Mouse (Mus musculus): ENCODE data around the gene Otud7b. TPM values are rescaled to one million over a fixed set of nuclear protein-coding genes. Genes with fewer than 3 reads are reported as not detected.

The Otud7b gene
- polyA plus RNA-seq, 1 experiment from 2014 or later = 6.1 TPM

- Histone ChIP-seq H3K4me3 (replicated peaks; ENCODE audit: low read depth, low read length) (peak within 1 kb of the TSS; percentile 32), H3K4me2 (ENCODE audit: low read length) (peak within 1 kb of the TSS; percentile 78), H3K27me3 (ENCODE audit: control insufficient read depth, insufficient read depth, low read length) (no peaks in the 10 kb centered on the region), H3K27ac (replicated peaks; ENCODE audit: low read depth, low read length) (peak within 1 kb of the TSS; percentile 53), H3K9me3 (ENCODE audit: control insufficient read depth, low read length) (no peaks in the 10 kb centered on the region), H3K9ac (replicated peaks; ENCODE audit: low read length) (peak within 1 kb of the TSS; percentile 50), H3K4me1 (ENCODE audit: control insufficient read depth, insufficient read depth, low read length) (peaks cover 10% of the 10 kb centered on the region), H3K36me3 (ENCODE audit: control insufficient read depth, insufficient read depth, low read length) (no peaks in the 10 kb centered on the region)
- DNase-seq = peak; percentile 47
- 7% methylated on average over 16 of the region's 16 CpGs for WGBS
- ATAC-seq (ENCODE audit: low FRiP score, low TSS enrichment) = peak; percentile 19; the same call in 1 of the 2 replicates
Measured at GRCm38 (mm10) chr3:96161869-96162840, 57.8 kb downstream of the Otud7b start, which contains the start of gene Mtmr11. Gene Mtmr11, plus strand, starts transcription at chr3:96162004.

- DNase-seq = no peak
- no peak for ATAC-seq (ENCODE audit: low FRiP score, low TSS enrichment)
- no peaks in the 10 kb centered on the region for H3K27me3 ChIP-seq (ENCODE audit: control insufficient read depth, insufficient read depth, low read length)
- no peak overlapping the region for H3K4me2 ChIP-seq (ENCODE audit: low read length)
- WGBS = 90% methylated on average over 6 of the region's 6 CpGs
- no peak overlapping the region for H3K27ac ChIP-seq (replicated peaks; ENCODE audit: low read depth, low read length)
- H3K9ac ChIP-seq (replicated peaks; ENCODE audit: low read length) = no peak overlapping the region
- no peaks in the 10 kb centered on the region for H3K36me3 ChIP-seq (ENCODE audit: control insufficient read depth, insufficient read depth, low read length)
- peaks cover 10% of the 10 kb centered on the region for H3K4me1 ChIP-seq (ENCODE audit: control insufficient read depth, insufficient read depth, low read length)
- no peak overlapping the region for H3K4me3 ChIP-seq (replicated peaks; ENCODE audit: low read depth, low read length)
- H3K9me3 ChIP-seq (ENCODE audit: control insufficient read depth, low read length) = no peaks in the 10 kb centered on the region
Measured at GRCm38 (mm10) chr3:96163040-96163439, 58.7 kb downstream of the Otud7b start.

GRCm38 (mm10) chr3:96168466-96169158, 64.3 kb downstream of the Otud7b start:
- Histone ChIP-seq H3K4me2 (ENCODE audit: low read length) (no peak overlapping the region), H3K9me3 (ENCODE audit: control insufficient read depth, low read length) (no peaks in the 10 kb centered on the region), H3K27me3 (ENCODE audit: control insufficient read depth, insufficient read depth, low read length) (no peaks in the 10 kb centered on the region), H3K4me1 (ENCODE audit: control insufficient read depth, insufficient read depth, low read length) (peaks cover 18% of the 10 kb centered on the region), H3K36me3 (ENCODE audit: control insufficient read depth, insufficient read depth, low read length) (no peaks in the 10 kb centered on the region), H3K4me3 (replicated peaks; ENCODE audit: low read depth, low read length) (no peak overlapping the region), H3K9ac (replicated peaks; ENCODE audit: low read length) (no peak overlapping the region), H3K27ac (replicated peaks; ENCODE audit: low read depth, low read length) (no peak overlapping the region)
- ATAC-seq (ENCODE audit: low FRiP score, low TSS enrichment) (no peak), DNase-seq (no peak)
- 74% methylated on average over 12 of the region's 12 CpGs for WGBS

GRCm38 (mm10) chr3:96170276-96170675, 65.9 kb downstream of the Otud7b start:
- Histone ChIP-seq H3K9ac (replicated peaks; ENCODE audit: low read length) (no peak overlapping the region), H3K27me3 (ENCODE audit: control insufficient read depth, insufficient read depth, low read length) (no peaks in the 10 kb centered on the region), H3K4me1 (ENCODE audit: control insufficient read depth, insufficient read depth, low read length) (peaks cover 21% of the 10 kb centered on the region), H3K4me3 (replicated peaks; ENCODE audit: low read depth, low read length) (no peak overlapping the region), H3K27ac (replicated peaks; ENCODE audit: low read depth, low read length) (no peak overlapping the region), H3K4me2 (ENCODE audit: low read length) (no peak overlapping the region; the same call in 1 of the 2 replicates), H3K36me3 (ENCODE audit: control insufficient read depth, insufficient read depth, low read length) (peaks cover 15% of the 10 kb centered on the region), H3K9me3 (ENCODE audit: control insufficient read depth, low read length) (no peaks in the 10 kb centered on the region)
- 90% methylated on average over 4 of the region's 4 CpGs for WGBS
- ATAC-seq (ENCODE audit: low FRiP score, low TSS enrichment) = no peak
- DNase-seq = no peak

GRCm38 (mm10) chr3:96170976-96171545, 66.7 kb downstream of the Otud7b start:
- peaks cover 21% of the 10 kb centered on the region for H3K4me1 ChIP-seq (ENCODE audit: control insufficient read depth, insufficient read depth, low read length)
- H3K27ac ChIP-seq (replicated peaks; ENCODE audit: low read depth, low read length) = peak overlapping the region; percentile 96; the same call in 1 of the 2 replicates
- peaks cover 22% of the 10 kb centered on the region for H3K36me3 ChIP-seq (ENCODE audit: control insufficient read depth, insufficient read depth, low read length)
- no peaks in the 10 kb centered on the region for H3K27me3 ChIP-seq (ENCODE audit: control insufficient read depth, insufficient read depth, low read length)
- H3K4me2 ChIP-seq (ENCODE audit: low read length) = peak overlapping the region; percentile 94
- ATAC-seq (ENCODE audit: low FRiP score, low TSS enrichment) (no peak), DNase-seq (no peak)
- no peaks in the 10 kb centered on the region for H3K9me3 ChIP-seq (ENCODE audit: control insufficient read depth, low read length)
- peak overlapping the region; percentile 92 for H3K4me3 ChIP-seq (replicated peaks; ENCODE audit: low read depth, low read length)
- H3K9ac ChIP-seq (replicated peaks; ENCODE audit: low read length) = peak overlapping the region; percentile 76; the same call in 1 of the 2 replicates
- WGBS = 83% methylated on average over 10 of the region's 10 CpGs

GRCm38 (mm10) chr3:96171583-96172196, 67.4 kb downstream of the Otud7b start:
- Histone ChIP-seq H3K9ac (replicated peaks; ENCODE audit: low read length) (peak overlapping the region; percentile 76), H3K4me1 (ENCODE audit: control insufficient read depth, insufficient read depth, low read length) (peaks cover 21% of the 10 kb centered on the region), H3K9me3 (ENCODE audit: control insufficient read depth, low read length) (no peaks in the 10 kb centered on the region), H3K27me3 (ENCODE audit: control insufficient read depth, insufficient read depth, low read length) (no peaks in the 10 kb centered on the region), H3K36me3 (ENCODE audit: control insufficient read depth, insufficient read depth, low read length) (peaks cover 28% of the 10 kb centered on the region), H3K4me3 (replicated peaks; ENCODE audit: low read depth, low read length) (peak overlapping the region; percentile 92), H3K4me2 (ENCODE audit: low read length) (peak overlapping the region; percentile 94), H3K27ac (replicated peaks; ENCODE audit: low read depth, low read length) (peak overlapping the region; percentile 96)
- DNase-seq = no peak
- 22% methylated on average over 18 of the region's 18 CpGs for WGBS
- ATAC-seq (ENCODE audit: low FRiP score, low TSS enrichment) = 0 out of 2 replicates have a peak, but pooled peaks have one; percentile 5

GRCm38 (mm10) chr3:96172197-96173178, 68.2 kb downstream of the Otud7b start, which contains the start of gene Sf3b4:
Gene Sf3b4, plus strand, starts transcription at chr3:96172332.
- H3K9me3 ChIP-seq (ENCODE audit: control insufficient read depth, low read length) = no peaks in the 10 kb centered on the region
- H3K9ac ChIP-seq (replicated peaks; ENCODE audit: low read length) = peak within 1 kb of the TSS; percentile 76
- peaks cover 34% of the 10 kb centered on the region for H3K36me3 ChIP-seq (ENCODE audit: control insufficient read depth, insufficient read depth, low read length)
- H3K4me2 ChIP-seq (ENCODE audit: low read length) = peak within 1 kb of the TSS; percentile 94
- WGBS = under 1% methylated on average over 58 of the region's 58 CpGs
- ATAC-seq (ENCODE audit: low FRiP score, low TSS enrichment) = peak; percentile 93
- peaks cover 21% of the 10 kb centered on the region for H3K4me1 ChIP-seq (ENCODE audit: control insufficient read depth, insufficient read depth, low read length)
- DNase-seq = peak; percentile 96
- H3K27me3 ChIP-seq (ENCODE audit: control insufficient read depth, insufficient read depth, low read length) = no peaks in the 10 kb centered on the region
- H3K27ac ChIP-seq (replicated peaks; ENCODE audit: low read depth, low read length) = peak within 1 kb of the TSS; percentile 96
- H3K4me3 ChIP-seq (replicated peaks; ENCODE audit: low read depth, low read length) = peak within 1 kb of the TSS; percentile 92
